Mouse (Mus musculus) G1E (cell line): ENCODE results near the gene 4931429L15Rik. TPM values are rescaled to one million over a fixed set of nuclear protein-coding genes. Genes with fewer than 3 reads are reported as not detected.

ENCODE experiments used
- ATAC-seq: 2 replicates; pipeline ENCODE4 v1.8.0; 2016; ENCODE audit warnings: mild to moderate bottlenecking; ENCODE audit not compliant: insufficient number of reproducible peaks, poor library complexity, low FRiP score, severe bottlenecking; ENCODE audit errors: extremely low read depth
- DNase-seq: peaks from one replicate; pipeline ENCODE4 v3.0.0; 2012; ENCODE audit warnings: low spot score
- H3K27me3 ChIP-seq: 2 replicates; pipeline ENCODE4 v1.6.1; 2012; ENCODE audit warnings: mild to moderate bottlenecking, low read length, inconsistent platforms; ENCODE audit not compliant: insufficient read depth
- H3K36me3 ChIP-seq: replicated peaks from 2 replicates; pipeline ENCODE3; 2012; ENCODE audit warnings: mild to moderate bottlenecking, inconsistent platforms
- H3K4me1 ChIP-seq: 2 replicates; pipeline ENCODE4 v1.6.1; 2012; ENCODE audit warnings: low read depth, low read length, inconsistent platforms, mixed read lengths; ENCODE audit not compliant: insufficient read depth
- H3K4me3 ChIP-seq: 2 replicates; pipeline ENCODE4 v1.5.1; 2012; ENCODE audit warnings: low read depth, mild to moderate bottlenecking, inconsistent platforms, low read length, moderate library complexity, mixed read lengths
- H3K9me3 ChIP-seq: replicated peaks from 2 replicates; pipeline ENCODE4 v1.6.1; 2012; ENCODE audit warnings: inconsistent platforms
- CTCF ChIP-seq: IDR thresholded peaks from 2 replicates; pipeline ENCODE4 v1.5.1; 2012; ENCODE audit warnings: low read depth, low read length, inconsistent platforms, mixed read lengths
- GATA1 ChIP-seq: IDR thresholded peaks from 2 replicates; pipeline ENCODE4 v1.6.1; 2012; ENCODE audit warnings: borderline replicate concordance, low read length, inconsistent platforms, mixed read lengths
- GATA2 ChIP-seq: IDR thresholded peaks from 2 replicates; pipeline ENCODE4 v1.6.1; 2012; ENCODE audit warnings: low read depth, low read length, inconsistent platforms, borderline replicate concordance
- POLR2AphosphoS5 ChIP-seq: IDR thresholded peaks from 2 replicates; pipeline ENCODE4 v1.6.1; 2012; ENCODE audit warnings: low read depth, low read length, inconsistent platforms; ENCODE audit not compliant: insufficient replicate concordance
- TAL1 ChIP-seq: conservative IDR thresholded peaks from 2 replicates; pipeline ENCODE4 v1.6.1; 2012; ENCODE audit warnings: low read depth, low read length, inconsistent platforms, mixed read lengths
- polyA plus RNA-seq: library from polyadenylated mRNA; stranded (reverse); fragments of >175 nt; gene quantifications from 2 replicates; pipeline ENCODE4 v1.2.3, GENCODE M21; 2012
- total RNA-seq, 2 experiments: library from RNA; stranded (forward) in 1 of 2; stranded (reverse) in 1 of 2; fragments of 200-1000 nt in 1 of 2; fragments of >200 nt in 1 of 2; fragmentation: Nextera tagmentation in 1 of 2; gene quantifications; 2 replicates each; pipeline ENCODE4 v1.2.3; 2014 to 2017

The 4931429L15Rik gene
- total and polyA plus RNA-seq, 3 experiments: not detected

- H3K27me3 ChIP-seq: peaks cover 32% of the 10 kb centered on the region
These were observed 3.4 kb downstream of the 4931429L15Rik start for GRCm38 (mm10) chr9:46316388-46316787.

GRCm38 (mm10) chr9:46315807-46316365, 3.9 kb downstream of the 4931429L15Rik start:
- no peaks in the 10 kb centered on the region for H3K4me1 ChIP-seq
- H3K4me3 ChIP-seq: no peak overlapping the region
- H3K36me3 ChIP-seq: no peaks in the 10 kb centered on the region
- TF ChIP-seq POLR2AphosphoS5 (no peak), TAL1 (no peak), GATA2 (no peak), CTCF (no peak), GATA1 (no peak)
- DNase-seq: no peak
- ATAC-seq: no peak
- H3K9me3 ChIP-seq: peaks cover 10% of the 10 kb centered on the region; the same call in 1 of the 2 replicates
- H3K27me3 ChIP-seq: peaks cover 35% of the 10 kb centered on the region

More at GRCm38 (mm10) chr9:46316388-46316787, 3.4 kb downstream of the 4931429L15Rik start:
- ATAC-seq: no peak
- DNase-seq: no peak
- Histone ChIP-seq H3K36me3 (no peaks in the 10 kb centered on the region), H3K9me3 (peaks cover 10% of the 10 kb centered on the region; the same call in 1 of the 2 replicates), H3K4me1 (no peaks in the 10 kb centered on the region), H3K4me3 (no peak overlapping the region)
- no peak for TF ChIP-seq GATA1
- no peak for TF ChIP-seq CTCF
- TF ChIP-seq GATA2: no peak
- no peak for TF ChIP-seq POLR2AphosphoS5
- no peak for TF ChIP-seq TAL1

- ATAC-seq (no peak), DNase-seq (no peak)
- H3K36me3 ChIP-seq: no peaks in the 10 kb centered on the region
- H3K27me3 ChIP-seq: peaks cover 38% of the 10 kb centered on the region
- TF ChIP-seq TAL1: no peak
- TF ChIP-seq POLR2AphosphoS5: no peak
- TF ChIP-seq GATA1: no peak
- no peak overlapping the region for H3K4me3 ChIP-seq
- peaks cover 6% of the 10 kb centered on the region; the same call in 1 of the 2 replicates for H3K9me3 ChIP-seq
- no peaks in the 10 kb centered on the region for H3K4me1 ChIP-seq
These were observed 4.9 kb downstream of the 4931429L15Rik start for GRCm38 (mm10) chr9:46314921-46315320.

- DNase-seq (peak; percentile 50), ATAC-seq (peak; percentile 54; the same call in 1 of the 2 replicates)
- Histone ChIP-seq H3K4me3 (no peak overlapping the region), H3K27me3 (peaks cover 38% of the 10 kb centered on the region), H3K4me1 (no peaks in the 10 kb centered on the region), H3K9me3 (peaks cover 4% of the 10 kb centered on the region; the same call in 1 of the 2 replicates), H3K36me3 (no peaks in the 10 kb centered on the region)
- TF ChIP-seq GATA1 (no peak), POLR2AphosphoS5 (no peak), CTCF (peak; percentile 99), TAL1 (no peak), GATA2 (no peak)
These were observed 5.3 kb downstream of the 4931429L15Rik start for GRCm38 (mm10) chr9:46314507-46314906.

GRCm38 (mm10) chr9:46309121-46309520, 10.7 kb downstream of the 4931429L15Rik start:
- DNase-seq (no peak), ATAC-seq (no peak)
- Histone ChIP-seq H3K4me1 (no peaks in the 10 kb centered on the region), H3K9me3 (no peaks in the 10 kb centered on the region), H3K36me3 (no peaks in the 10 kb centered on the region), H3K27me3 (peaks cover 64% of the 10 kb centered on the region), H3K4me3 (no peak overlapping the region)
- no peak for TF ChIP-seq POLR2AphosphoS5
- TF ChIP-seq CTCF: 0 out of 2 replicates have a peak, but pooled peaks have one; percentile 21
- TF ChIP-seq GATA1: no peak

- TF ChIP-seq CTCF (peak; percentile 99), TAL1 (no peak)
- Histone ChIP-seq H3K4me1 (no peaks in the 10 kb centered on the region), H3K27me3 (peaks cover 23% of the 10 kb centered on the region), H3K36me3 (peaks cover 29% of the 10 kb centered on the region), H3K9me3 (no peaks in the 10 kb centered on the region), H3K4me3 (no peak overlapping the region)
- DNase-seq (peak; percentile 28), ATAC-seq (no peak)
These were observed 17.6 kb downstream of the 4931429L15Rik start for GRCm38 (mm10) chr9:46302142-46302541.

- H3K4me3 ChIP-seq: no peak overlapping the region
- DNase-seq (no peak), ATAC-seq (no peak)
- H3K4me1 ChIP-seq: peaks cover 4% of the 10 kb centered on the region; the same call in 1 of the 2 replicates
- H3K27me3 ChIP-seq: no peaks in the 10 kb centered on the region
- H3K9me3 ChIP-seq: no peaks in the 10 kb centered on the region
- no peak for TF ChIP-seq CTCF
- no peak for TF ChIP-seq TAL1
- no peak for TF ChIP-seq GATA1
- no peak for TF ChIP-seq POLR2AphosphoS5
- TF ChIP-seq GATA2: no peak
- peaks cover 62% of the 10 kb centered on the region for H3K36me3 ChIP-seq
These were observed 21.4 kb downstream of the 4931429L15Rik start for GRCm38 (mm10) chr9:46298381-46298780.
